Mouse (Mus musculus): ENCODE data around the gene Hist1h4m.
"Not testable (repeated sequence)": the region's sequence is repeated elsewhere in the genome, so short reads cannot be mapped to it uniquely, and the experiment has no call there.

Hist1h4m gene

GRCm38 (mm10) chr13:21811074-21811473, 472 bp upstream of the Hist1h4m start:
- not testable (repeated sequence) for DNase-seq

GRCm38 (mm10) chr13:21812092-21812491, 546 bp downstream of the Hist1h4m start:
- DNase-seq: peak; percentile 5 to 22

DNA sequence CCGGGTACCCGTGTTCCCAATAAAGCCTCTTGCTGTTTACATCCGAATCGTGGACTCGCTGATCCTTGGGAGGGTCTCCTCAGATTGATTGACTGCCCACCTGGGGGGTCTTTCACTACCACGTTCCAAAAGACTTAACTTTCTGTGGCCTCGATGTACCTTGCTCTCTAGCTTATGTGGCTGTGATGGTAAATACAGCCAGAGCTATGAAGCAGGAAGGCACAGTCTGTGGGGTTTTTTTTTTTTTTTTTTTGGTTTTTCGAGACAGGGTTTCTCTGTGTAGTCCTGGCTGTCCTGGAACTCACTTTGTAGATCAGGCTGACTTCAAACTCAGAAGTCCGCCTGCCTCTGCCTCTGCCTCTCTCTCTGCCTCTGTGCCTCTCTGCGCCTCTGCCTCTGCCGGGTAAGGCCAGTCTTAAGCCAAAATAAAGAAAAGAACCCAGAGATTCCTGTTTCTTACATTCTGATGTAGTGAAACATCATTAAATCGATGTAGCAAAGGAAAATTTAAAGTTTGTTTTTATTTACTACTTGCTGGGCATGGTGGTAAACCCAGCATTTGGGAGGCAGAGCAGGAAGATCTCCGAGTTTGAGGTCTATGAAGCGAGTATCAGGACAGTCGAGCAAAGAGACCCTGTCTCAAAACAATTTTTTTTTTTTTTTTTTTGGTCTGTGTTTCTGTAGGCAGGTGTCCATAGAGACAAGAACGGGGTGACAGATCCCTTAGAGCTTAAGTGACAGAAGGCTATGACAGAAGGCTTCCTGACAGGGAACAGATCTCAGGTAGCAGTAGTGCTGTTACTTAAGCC, 8.7 kb downstream of the Hist1h4m start:
- not testable (repeated sequence) for DNase-seq

DNA sequence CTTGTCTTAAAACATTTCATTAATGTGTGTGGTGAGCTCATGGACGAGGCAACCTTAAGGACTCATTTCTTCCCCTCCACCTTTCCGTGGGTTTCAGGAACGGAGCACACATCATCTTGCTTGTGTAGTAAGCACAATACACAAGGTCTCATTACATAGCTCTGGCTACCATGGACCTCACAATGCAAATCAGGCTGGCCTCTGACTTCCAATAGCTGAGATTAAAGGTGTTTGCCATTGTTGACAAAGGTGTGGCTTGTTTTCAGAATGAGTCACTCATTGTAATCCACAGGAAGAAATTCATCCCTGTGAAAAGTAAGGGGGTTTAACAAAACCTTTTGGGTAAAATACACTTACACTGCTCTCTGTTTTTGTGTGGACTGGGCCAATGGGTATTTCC, 17.0 kb downstream of the Hist1h4m start:
- no peak for DNase-seq

- peak in 1 of 2 experiments; percentile 9 for DNase-seq
Observed at GRCm38 (mm10) chr13:21830344-21830743, 18.8 kb downstream of the Hist1h4m start.

GRCm38 (mm10) chr13:21831418-21832394, 20.2 kb downstream of the Hist1h4m start, which contains the start of gene Hist1h4n:
Gene Hist1h4n (minus strand): TSS chr13:21832196.
- peak; percentile 40 to 54 for DNase-seq

- DNase-seq: not testable (repeated sequence)
Observed at GRCm38 (mm10) chr13:21833461-21833860, 21.9 kb downstream of the Hist1h4m start, which contains the start of the genes Hist1h2ap and Hist1h2br. Gene Hist1h2ap (minus strand): TSS chr13:21833507. Gene Hist1h2br (plus strand): TSS chr13:21833743.

DNA sequence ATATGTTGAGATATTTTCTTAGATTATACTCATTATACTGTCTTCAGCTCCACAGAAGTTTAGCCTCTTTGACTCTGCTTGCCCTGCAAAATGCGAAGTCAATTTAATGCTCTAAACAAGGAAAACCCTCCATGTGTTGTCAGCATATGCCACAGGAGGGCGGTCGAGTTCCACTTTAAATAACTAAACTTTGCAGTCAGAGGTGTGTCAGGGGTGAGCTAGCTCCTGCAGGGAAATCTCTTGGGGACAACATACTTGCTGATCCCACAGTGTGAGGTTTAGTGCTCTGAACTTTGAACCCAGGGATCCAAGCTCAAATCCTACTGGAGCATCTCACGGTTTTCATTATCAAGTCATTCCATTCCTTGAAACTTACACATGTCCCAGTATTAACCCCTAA, 29.0 kb downstream of the Hist1h4m start:
- DNase-seq: not testable (repeated sequence)

DNA sequence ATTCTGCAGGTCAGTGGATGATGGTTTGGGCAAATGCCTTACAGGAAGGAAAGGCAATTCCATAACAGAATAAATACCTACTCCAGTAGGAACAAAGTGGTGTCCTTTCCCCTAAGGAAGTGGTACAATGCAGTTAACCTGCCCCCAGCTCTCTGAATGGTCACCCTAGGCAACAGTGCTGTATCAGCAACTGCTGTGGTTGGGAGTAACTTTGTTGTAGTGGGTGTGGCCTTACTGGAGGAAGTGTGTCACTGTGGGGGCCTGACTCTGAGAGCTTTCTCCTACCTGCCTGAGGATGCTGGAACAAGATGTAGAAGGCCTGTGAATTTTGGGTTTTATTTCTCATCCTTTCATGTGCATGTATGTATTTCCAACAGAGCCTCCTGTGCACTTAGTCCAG, 34.8 kb downstream of the Hist1h4m start:
- not testable (repeated sequence) for DNase-seq

DNA sequence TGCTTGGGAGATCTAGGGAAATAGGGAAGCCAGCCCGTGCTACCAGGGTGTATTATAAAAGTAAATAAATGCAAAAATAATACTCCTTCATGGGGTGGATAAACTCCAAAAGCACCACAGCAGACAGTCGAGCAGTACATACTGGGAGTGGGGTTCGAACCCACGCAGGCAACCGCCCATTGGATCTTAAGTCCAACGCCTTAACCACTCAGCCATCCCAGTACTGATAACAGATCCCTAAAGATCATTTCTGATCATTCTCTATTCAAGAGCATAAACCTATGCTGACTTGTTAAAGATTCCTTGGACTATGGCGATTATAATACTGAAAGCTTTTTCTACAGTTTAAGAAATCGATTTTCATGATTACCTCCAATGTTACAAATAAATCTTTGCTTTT, 36.3 kb downstream of the Hist1h4m start:
- DNase-seq: no peak

DNA sequence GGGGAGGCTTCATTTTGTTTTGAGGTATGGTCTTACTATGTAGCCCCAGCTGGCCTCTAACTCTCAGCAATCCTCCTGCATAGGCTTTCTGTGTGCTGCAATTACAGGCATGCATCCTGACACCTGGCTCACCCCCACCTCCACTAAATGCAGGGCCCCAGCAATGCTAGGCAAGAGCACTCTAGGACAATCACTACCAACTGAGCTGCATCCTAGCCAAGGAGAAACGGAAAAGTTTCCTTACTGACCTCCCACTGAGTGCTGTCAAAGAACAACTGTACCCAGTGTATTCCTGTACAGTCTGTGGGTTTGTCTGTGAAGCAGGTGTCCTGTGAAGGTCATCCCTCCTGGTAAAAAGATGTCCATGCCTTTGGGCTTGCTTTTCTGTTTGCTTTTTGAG, 39.1 kb downstream of the Hist1h4m start:
- DNase-seq: not testable (repeated sequence)

- DNase-seq: no peak
Observed at GRCm38 (mm10) chr13:21852215-21852945, 40.8 kb downstream of the Hist1h4m start.

DNA sequence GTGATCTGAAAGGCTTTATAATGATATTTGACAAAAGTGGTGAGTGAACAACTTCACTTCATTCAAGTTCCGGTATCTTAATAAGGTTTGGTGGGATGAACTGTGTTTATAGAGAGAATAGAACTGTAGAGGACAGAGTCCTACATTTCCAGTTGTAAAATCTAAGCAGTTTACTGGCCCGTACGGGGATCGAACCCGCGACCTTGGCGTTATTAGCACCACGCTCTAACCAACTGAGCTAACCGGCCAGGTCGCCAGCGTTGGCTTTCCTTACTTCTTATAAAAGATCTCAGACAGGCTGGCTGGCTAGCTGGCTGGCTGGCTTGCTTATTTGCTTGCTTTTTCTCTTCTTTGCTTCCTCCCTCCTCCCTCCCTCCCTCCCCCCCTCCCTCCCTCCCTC, 43.6 kb downstream of the Hist1h4m start:
- DNase-seq: peak; percentile 74

GRCm38 (mm10) chr13:21855698-21856162, 44.2 kb downstream of the Hist1h4m start:
- DNase-seq: peak; percentile 7 to 14

- no peak for DNase-seq
Observed at GRCm38 (mm10) chr13:21861608-21862007, 50.1 kb downstream of the Hist1h4m start.

All from thymus, postnatal 36 days (tissue).